Mouse (Mus musculus) gastrocnemius, adult 8-10 months (tissue): Measurements from ENCODE around the gene Il17re. TPM values are rescaled to one million over a fixed set of nuclear protein-coding genes. Genes with fewer than 3 reads are reported as not detected.
A peak's percentile ranks its signal among the peaks of the same experiment; 100 is the strongest.

Experiments
- DNase-seq, 2 experiments: peaks; one replicate each; pipeline ENCODE4 v3.0.0; 2022; ENCODE audit warnings: low spot score in 2 of 2
- total RNA-seq, 4 experiments: library from RNA; stranded (reverse); gene quantifications; 2 replicates each; pipeline ENCODE4 v1.2.4; 2022

The Il17re gene
- total RNA-seq, 4 experiments from 2014 or later = 0.12 to 0.44 (median 0.28) TPM

- peak; percentile 84 to 85 for DNase-seq
These were observed 15.7 kb upstream of the Il17re start, which contains the start of gene Jagn1 for GRCm38 (mm10) chr6:113442442-113443090. Gene Jagn1 (plus strand): TSS chr6:113442569.

DNA sequence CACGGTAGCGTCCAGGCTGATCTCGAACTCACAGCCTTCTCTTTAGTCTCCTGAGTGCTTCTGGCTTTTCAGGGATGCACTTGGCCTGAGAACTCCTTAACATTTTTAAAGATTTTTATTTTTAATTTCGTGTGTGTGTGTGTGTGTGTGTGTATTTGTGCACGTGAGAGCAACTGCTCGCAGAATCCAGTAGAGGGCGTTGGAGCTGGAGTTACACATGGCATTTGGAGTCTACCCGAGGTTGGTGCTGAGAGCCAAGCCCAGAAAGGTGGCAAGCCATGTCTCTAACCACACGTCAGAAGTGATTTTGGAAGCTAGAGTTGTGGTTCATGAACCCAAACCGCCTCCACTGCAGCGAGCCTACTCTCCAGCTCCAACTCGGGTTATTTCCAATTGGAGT lies 15.2 kb upstream of the Il17re start:
- no peak for DNase-seq

- no peak for DNase-seq
These were observed 13.9 kb upstream of the Il17re start for GRCm38 (mm10) chr6:113444207-113444965.

DNA sequence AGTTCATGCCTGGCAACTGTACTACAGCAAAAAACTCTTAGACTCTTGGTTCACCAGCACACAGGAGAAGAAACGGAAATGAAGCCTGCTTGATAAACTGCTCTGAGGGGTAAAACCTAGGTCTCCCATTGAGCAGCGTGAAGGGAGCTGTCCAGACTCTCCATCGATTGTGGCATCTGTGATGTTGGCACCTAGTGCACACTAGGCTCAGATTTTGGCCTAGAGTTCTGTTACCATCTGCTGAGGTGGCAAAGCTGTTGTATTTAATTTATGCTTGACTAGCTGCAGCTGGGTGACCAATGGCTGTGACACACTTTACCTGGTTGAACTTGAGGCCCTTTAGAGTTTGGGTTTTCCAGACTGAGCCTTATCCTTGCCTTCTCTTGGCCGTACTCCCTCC lies 10.6 kb upstream of the Il17re start:
- no peak for DNase-seq

DNA sequence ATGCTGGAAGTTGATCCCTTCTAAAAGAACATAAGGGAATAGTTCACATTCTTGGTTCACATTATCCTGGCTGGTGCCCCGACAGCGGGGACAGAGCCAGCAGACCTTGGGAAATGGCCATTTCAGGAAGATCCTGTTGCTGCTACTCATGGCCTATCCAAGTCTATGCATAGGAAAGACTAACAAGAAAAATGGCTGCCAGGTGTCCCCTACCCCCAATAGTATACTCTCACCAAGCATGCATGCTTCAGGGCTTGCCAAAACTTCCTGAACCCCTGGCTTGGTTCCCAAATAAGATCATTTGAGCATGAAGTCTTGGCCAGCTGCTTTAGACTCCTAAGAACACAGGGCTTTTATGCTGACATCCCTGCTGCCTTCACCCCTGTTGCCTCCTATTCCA lies 6.4 kb upstream of the Il17re start:
- DNase-seq = no peak

DNA sequence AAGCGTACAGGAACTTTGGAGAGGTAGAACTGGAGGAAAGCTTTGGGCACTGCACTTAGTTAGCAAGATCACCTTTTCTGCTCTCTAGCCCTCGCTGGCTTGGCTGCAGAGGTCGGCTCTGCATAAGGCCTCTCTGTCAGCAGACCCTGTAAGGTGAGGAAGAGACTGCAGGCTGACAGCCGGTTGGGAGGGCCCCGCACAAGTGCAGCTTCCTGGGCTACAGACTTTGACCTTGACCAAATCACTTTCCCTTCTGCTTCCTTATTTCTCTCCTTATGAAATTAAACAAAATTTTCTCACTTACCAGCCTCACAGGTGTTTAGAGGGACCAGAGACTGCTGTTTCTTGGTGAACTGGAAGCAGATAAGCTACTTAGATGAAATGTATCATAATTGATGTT lies 3.3 kb upstream of the Il17re start:
- DNase-seq = no peak

GRCm38 (mm10) chr6:113458635-113459034 lies 351 bp downstream of the Il17re start:
- no peak for DNase-seq

- DNase-seq = no peak
These were observed 5.8 kb downstream of the Il17re start for GRCm38 (mm10) chr6:113464040-113464439.

DNA sequence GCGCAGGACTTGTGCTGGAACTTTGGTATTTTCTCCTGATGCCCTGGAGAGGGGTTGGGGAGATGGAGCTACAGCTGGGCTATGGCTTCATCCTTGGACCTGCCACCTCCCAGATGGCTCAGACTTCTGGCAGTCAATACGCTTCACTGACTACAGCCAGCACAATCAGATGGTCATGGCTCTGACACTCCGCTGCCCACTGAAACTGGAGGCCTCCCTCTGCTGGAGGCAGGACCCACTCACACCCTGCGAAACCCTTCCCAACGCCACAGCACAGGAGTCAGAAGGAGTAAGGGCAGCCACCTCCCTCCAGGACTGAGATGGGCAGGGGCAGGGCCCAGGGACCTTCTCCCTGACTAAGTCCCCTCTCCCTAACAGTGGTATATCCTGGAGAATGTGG lies 7.3 kb downstream of the Il17re start:
- DNase-seq = no peak

- DNase-seq = no peak
These were observed 10.2 kb downstream of the Il17re start for GRCm38 (mm10) chr6:113468512-113468911.

DNA sequence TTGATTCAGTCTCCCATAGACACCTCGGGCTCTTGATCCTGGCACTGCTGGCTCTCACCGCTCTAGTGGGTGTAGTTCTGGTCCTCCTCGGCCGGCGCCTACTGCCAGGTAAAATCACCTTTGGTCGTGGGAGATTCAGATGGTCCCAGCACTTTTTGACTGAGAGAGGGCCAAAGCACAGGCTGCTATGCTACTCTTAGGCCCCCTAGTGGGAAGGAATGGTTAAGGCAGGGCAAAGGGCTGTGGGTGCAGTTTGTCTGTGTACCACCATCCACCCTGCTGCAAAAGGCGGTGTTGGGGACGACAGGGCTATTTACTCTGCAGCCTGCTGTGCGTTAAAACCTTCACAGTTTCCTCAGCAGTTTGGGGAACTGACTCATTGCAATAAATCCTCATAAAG lies 10.7 kb downstream of the Il17re start:
- peak; percentile 54 to 57 for DNase-seq

GRCm38 (mm10) chr6:113469432-113469831 lies 11.1 kb downstream of the Il17re start:
- DNase-seq = peak; percentile 58 to 70

DNA sequence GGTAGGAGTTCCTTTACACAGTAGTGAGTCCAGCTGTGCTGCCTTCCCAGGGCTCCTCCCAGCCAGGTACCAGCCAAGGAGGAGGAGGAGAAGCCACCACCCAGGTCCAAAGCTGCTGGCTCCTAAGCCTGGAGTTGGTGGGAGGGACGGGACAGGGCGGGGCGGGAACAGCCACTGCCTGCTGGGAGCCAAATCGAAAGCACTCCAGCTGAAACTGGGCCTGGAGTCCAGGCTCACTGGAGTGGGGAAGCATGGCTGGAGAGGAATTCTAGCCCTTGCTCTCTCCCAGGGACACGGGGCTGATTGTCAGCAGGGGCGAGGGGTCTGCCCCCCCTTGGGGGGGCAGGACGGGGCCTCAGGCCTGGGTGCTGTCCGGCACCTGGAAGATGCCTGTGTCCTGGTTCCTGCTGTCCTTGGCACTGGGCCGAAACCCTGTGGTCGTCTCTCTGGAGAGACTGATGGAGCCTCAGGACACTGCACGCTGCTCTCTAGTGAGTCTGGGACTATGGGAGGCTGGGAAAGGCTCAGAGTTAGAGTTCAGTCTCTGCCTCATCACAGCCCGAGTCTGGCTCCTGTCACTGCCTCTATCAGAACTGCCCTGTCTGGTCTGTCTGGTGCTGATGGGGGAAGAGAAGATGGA lies 13.1 kb downstream of the Il17re start, which contains the start of gene Il17rc:
Il17rc (plus strand) TSS at position 131 of the 640 bp plus-strand sequence.
- DNase-seq = peak; percentile 39 to 40

- DNase-seq = no peak
These were observed 13.8 kb downstream of the Il17re start for GRCm38 (mm10) chr6:113472061-113472460.

DNA sequence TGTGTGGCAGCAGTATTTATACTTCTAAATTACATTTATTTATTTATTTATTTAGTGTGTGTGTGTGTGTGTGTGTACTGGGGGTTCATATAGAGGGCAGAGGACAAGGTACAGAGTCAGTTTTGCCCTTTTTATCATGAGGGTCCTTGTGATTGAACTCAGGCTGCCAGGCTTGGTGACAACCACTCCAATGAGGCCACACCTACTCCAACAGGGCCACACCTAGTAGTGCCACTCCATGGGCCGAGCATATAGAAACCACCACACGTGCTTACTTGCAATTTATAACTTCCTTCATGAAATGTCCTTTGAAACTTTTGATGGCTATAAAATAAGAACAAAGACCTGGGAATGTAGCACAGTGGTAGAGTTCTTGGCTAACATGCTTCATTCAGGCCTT lies 15.0 kb downstream of the Il17re start:
- DNase-seq = no peak

DNA sequence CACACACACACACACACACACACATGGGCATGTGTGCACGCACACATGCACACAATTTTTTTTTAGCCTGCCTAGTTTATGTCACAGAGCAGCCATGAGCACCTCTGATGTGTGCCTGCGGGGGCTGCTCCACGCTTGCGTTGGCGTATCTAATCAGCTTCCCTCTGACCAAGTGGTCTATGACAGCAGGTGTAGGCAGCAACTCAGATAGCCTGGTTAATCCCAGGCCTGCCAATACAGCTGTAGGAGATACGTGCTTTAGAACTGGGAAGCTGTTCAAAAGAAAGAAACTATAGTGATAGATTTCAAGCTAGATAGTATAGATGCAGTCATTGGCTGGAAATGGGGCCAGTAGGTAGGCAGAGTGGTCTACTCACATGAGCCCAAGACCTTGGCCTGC lies 15.4 kb downstream of the Il17re start:
- DNase-seq = no peak

DNA sequence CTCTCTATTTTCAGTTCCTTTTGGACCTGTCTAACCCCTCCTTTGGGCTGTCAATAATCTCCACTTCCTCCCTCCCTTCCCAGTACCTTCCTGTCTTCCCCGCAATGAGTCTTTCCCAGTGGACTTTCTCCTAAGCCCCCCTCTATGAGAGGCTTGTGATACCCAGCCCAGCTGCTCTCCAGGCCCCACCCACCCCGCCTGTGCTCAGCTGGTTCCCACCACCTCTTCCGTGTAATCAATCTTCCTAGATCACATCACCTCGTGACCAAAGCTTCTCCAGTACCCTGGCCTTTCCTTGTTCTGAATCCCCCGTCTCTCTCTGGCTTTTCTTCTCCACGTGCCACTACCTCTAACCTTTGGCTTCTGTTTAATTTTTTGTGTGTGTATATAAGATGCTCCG lies 19.1 kb downstream of the Il17re start:
- DNase-seq = no peak

DNA sequence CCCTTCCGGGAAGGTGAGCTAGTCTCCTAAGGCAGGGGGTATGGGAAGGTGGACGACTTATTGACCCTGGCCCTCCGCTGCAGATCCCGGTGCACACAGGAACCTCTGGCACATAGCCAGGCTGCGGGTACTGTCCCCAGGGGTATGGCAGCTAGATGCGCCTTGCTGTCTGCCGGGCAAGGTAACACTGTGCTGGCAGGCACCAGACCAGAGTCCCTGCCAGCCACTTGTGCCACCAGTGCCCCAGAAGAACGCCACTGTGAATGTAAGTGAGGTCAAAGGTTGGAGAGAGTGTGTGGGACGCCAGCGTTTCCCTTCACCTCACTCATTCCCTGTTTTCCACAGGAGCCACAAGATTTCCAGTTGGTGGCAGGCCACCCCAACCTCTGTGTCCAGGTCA lies 20.6 kb downstream of the Il17re start:
- DNase-seq = no peak

DNA sequence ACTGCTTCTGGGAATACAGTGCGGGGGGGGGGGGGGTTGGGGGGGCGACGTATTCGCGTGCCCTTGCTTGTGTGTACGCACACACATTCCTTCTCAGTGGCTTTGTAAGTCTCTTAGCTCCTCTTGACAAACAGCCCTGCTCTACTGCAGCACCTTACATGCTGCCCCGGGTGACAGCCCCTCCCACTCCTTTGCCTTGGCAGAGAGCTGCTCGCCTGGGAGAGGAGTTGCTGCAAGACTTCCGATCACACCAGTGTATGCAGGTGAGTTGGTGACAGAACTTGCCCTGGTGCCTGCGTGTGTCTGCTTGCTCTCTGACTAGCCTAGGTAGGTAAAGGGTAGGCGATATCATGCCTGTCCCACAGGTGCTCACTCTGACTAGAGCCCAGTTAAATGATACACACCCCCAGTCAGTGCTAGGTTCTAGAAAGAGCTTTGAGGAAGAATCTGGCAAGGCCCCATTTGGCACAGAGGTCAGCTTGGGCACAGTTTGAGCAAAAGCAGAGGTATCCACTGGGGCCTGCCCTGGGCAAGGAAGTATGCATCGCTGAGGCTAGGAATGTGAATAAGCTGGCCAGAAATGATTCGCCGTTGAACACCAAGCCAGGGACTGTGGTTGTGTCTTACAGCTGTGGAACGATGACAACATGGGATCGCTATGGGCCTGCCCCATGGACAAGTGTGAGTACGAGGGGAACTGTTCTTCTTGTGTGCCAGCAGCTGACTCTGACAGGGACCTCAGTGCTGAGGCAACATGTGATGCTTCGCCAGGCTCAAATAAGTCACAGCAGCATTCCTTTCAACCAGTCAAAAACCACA lies 22.5 kb downstream of the Il17re start:
- DNase-seq = no peak

- DNase-seq = peak in 1 of 2 experiments; percentile 45
These were observed 24.3 kb downstream of the Il17re start for GRCm38 (mm10) chr6:113482477-113483099.

DNA sequence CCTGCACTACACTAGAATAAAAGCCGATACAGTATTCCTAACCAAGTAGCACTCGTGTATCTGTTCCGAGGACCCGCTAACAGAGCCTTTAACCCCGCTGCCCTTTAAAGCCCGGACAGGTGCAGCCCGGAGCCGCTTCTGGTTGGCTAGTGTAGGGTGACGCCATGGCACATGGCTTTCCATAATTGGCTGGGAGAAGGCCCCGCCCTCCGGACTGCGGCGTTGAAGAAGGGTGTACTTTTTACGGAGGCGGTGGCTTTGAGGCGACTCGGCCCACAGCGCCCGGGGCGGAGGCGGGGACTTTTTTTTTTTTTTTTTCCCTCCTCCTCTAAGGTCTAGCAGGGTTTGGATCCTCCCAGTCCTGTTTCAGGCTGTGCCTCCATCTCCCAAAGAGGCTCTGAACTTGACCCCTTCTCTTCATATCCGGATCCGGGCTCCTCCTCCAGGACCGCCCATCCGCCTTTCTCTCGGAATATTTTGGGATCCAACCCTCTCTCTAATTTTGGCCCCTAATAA lies 24.9 kb downstream of the Il17re start, which contains the start of gene Creld1:
Creld1 (plus strand) TSS at position 198 of the 516 bp plus-strand sequence.
- DNase-seq = peak; percentile 92 to 95
